Mouse (Mus musculus): ENCODE data around the gene Krt1. TPM values are rescaled to one million over a fixed set of nuclear protein-coding genes. Genes with fewer than 3 reads are reported as not detected.

Krt1 gene
- not detected for total RNA-seq (2021)
- long read RNA-seq, experiment 1 = 0 reads
- long read RNA-seq, experiment 2 = 0 reads

GRCm38 (mm10) chr15:101850694-101851093, at the start of gene Krt1:
TSS of gene Krt1 (minus strand) at chr15:101850794.
- intact Hi-C loops (cut with DNase I; ENCODE audit: low total_unique reads) = no loop called here
- DNase-seq = no peak

- intact Hi-C loops (cut with DNase I; ENCODE audit: low total_unique reads) = no loop called here
- no peak for DNase-seq
These were observed 44.6 kb upstream of the Krt1 start for GRCm38 (mm10) chr15:101895216-101895615.

- no peak for DNase-seq
- intact Hi-C loops (cut with DNase I; ENCODE audit: low total_unique reads) = no loop called here
These were observed 42.2 kb upstream of the Krt1 start, which contains the start of gene Krt76 for GRCm38 (mm10) chr15:101892820-101893219. TSS of gene Krt76 (minus strand) at chr15:101892920.

DNA sequence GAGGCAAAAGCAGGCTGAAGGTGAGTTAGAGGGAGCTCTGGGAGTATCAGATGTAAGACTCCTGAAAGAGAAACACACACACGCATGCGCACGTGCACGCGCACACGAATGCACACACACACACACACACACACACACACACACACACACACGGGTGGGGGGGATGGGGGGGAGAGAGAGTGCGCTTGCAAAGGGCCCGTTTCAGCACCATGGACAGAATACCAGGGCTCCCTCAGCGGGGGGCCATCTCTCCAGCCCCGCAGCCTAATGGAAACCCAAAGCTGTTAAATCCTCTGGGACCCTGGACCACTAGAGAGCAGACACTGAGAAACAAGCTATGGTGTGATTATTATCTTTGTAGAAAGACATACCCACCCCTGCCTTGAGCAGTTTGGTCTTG, 29.2 kb upstream of the Krt1 start:
- no peak for DNase-seq
- intact Hi-C loops (cut with DNase I; ENCODE audit: low total_unique reads) = no loop called here

GRCm38 (mm10) chr15:101878041-101878440, 27.4 kb upstream of the Krt1 start:
- no peak for DNase-seq
- intact Hi-C loops (cut with DNase I; ENCODE audit: low total_unique reads) = no loop called here

DNA sequence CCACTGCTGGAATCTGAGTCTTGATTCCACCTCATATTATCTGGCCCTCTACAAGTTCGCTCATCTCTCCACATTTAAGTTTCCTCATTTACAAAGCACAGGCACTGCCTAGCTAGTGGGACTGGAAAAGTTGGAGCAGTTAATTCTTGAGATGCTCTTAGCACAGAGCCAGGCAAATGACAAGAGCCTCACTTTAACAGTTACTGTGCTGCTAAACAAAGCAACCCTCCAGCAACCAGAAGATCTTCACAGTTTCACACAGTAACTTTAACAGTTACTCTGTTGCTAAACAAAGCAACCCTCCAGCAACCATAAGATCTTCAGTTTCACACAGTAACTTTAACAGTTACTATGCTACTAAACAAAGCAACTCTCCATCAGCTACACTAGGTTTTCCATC, 23.8 kb upstream of the Krt1 start:
- no peak for DNase-seq
- intact Hi-C loops (cut with DNase I; ENCODE audit: low total_unique reads) = no loop called here

- DNase-seq = no peak
- intact Hi-C loops (cut with DNase I; ENCODE audit: low total_unique reads) = no loop called here
These were observed 22.6 kb upstream of the Krt1 start for GRCm38 (mm10) chr15:101873231-101873630.

GRCm38 (mm10) chr15:101869431-101869830, 18.8 kb upstream of the Krt1 start, which contains the start of gene Krt77:
TSS of gene Krt77 (minus strand) at chr15:101869705.
- DNase-seq = no peak
- intact Hi-C loops (cut with DNase I; ENCODE audit: low total_unique reads) = no loop called here

DNA sequence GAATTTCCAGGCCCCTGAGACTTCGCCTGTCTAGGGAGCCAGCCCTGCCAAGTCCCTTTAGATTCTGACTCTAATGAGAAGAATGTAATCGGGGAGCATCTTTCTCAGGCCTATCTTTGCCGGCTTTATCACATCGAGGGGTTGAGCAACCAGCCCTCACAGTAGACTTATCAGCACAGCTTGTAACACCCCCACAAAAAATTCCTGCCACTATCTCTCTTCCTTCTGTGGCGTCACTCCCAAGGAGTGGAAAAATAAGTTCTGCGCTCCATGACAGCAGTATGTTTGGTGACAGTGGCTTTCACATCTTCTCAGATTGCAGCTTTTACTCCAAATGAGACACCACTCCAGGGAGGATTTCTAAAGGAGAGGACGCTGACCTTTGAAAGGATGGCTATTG, 16.2 kb upstream of the Krt1 start:
- intact Hi-C loops (cut with DNase I; ENCODE audit: low total_unique reads) = no loop called here
- no peak for DNase-seq

DNA sequence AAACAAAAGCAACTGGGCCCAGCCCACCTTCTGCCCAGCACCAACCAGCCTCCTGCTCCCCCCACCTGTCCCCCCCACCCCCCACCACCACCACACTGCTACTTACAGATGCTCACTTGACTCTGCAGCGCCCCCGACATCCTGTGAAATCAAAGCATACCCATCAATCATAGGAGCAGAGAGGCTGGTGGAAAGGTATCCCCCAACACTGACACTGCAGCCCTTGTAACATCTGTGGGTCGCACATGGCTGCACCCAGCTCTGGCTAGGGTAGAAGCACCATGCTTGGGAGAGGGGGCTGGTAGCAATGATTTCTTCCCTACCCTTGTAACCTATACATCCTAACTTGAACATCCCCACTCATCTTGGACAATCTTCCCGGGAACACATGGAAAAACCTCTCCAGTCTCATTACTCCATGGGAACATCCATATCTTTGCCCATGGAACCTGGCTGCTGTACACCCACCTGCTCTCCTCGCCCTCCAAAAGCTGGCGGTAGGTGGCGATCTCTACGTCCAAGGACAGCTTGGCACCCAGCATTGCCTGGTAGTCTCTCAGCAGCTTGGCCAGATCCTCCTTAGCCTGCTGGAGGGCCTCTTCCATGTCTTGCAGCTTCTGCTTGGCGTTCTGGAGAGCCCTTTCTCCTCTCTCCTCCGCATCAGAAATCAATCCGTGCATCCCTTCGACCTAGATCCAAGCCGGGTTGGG, 10.0 kb upstream of the Krt1 start:
- intact Hi-C loops (cut with DNase I; ENCODE audit: low total_unique reads) = no loop called here

GRCm38 (mm10) chr15:101859735-101860170, 9.2 kb upstream of the Krt1 start:
- intact Hi-C loops (cut with DNase I; ENCODE audit: low total_unique reads) = no loop called here
- peak; percentile 9 for DNase-seq

More for the DNA sequence above, 10.0 kb upstream of the Krt1 start:
- no peak for DNase-seq

- intact Hi-C loops (cut with DNase I; ENCODE audit: low total_unique reads) = no loop called here
- DNase-seq = no peak
These were observed 8.3 kb upstream of the Krt1 start for GRCm38 (mm10) chr15:101858673-101859425.

DNA sequence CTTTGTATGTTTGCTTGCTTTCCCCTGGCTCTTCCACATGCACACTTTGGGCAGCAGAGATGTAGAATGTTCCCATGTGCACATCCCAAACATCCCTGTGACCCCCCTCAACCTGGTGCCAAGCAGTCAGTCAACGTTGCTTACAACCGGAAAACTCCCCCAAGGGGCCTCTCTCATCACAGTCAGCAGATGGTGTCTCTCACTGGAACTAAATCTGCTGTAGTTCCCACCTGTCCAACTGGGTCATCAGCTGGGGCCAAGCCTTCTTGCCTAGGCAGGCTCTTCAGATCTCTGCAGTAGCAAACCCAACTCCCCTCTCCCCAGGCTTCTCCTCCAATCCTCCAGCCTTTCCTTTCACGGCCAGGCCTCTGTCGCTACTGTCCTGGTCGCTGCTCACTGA, 6.1 kb upstream of the Krt1 start:
- intact Hi-C loops (cut with DNase I; ENCODE audit: low total_unique reads) = no loop called here
- DNase-seq = no peak

GRCm38 (mm10) chr15:101855732-101856131, 5.1 kb upstream of the Krt1 start:
- no peak for DNase-seq
- intact Hi-C loops (cut with DNase I; ENCODE audit: low total_unique reads) = no loop called here

GRCm38 (mm10) chr15:101854294-101854693, 3.7 kb upstream of the Krt1 start:
- DNase-seq = no peak
- intact Hi-C loops (cut with DNase I; ENCODE audit: low total_unique reads) = no loop called here

- intact Hi-C loops (cut with DNase I; ENCODE audit: low total_unique reads) = no loop called here
- no peak for DNase-seq
These were observed 2.0 kb upstream of the Krt1 start for GRCm38 (mm10) chr15:101852571-101852970.

GRCm38 (mm10) chr15:101845971-101846403, 4.6 kb downstream of the Krt1 start:
- no peak for DNase-seq
- intact Hi-C loops (cut with DNase I; ENCODE audit: low total_unique reads) = no loop called here

DNA sequence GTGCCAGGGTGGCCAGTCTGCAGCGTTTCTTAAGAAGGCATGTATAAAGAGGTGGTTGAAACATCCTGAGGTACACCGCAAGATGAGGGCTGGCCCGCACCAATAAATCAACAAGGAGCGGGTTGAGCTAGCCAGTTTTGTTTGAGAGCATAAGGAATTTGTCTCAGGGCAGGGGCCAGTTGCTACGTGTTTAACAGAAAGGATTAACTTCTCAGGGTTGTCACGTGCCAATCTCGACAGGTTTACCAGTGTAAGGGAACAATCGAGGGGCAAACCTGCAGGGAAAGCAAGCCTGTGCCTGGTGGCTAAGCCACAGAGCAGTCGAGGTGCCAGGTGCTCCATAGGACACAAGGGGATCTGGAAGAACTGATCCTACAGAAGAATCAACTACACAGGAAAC, 7.4 kb downstream of the Krt1 start:
- intact Hi-C loops (cut with DNase I; ENCODE audit: low total_unique reads) = no loop called here
- DNase-seq = no peak

DNA sequence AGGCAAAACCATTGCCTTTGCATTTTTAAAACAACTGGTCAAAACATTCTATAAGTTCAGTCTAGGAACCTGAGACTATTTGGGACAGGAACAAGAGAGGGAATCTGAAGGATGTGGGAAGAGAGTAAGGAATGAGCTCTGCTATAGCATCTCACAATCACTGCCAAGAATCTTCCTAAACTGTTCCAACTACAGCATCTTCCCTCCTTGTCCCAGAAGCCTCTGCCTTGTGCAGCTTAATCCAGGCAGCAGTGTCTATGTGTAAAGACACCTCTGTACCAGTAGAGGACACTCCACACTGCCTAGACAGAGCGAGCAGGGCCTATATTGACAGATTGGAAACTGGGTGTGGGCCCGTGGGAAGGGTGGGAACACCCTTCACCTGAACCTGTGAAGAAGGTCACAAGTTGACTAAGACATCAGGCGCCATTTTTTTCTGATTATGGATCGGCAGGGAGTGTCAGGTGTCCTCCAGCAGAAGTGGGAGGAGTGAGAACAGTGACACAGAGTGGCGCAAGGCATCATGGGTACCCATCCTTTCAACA, 15.7 kb downstream of the Krt1 start:
- intact Hi-C loops (cut with DNase I; ENCODE audit: low total_unique reads) = no loop called here
- DNase-seq = no peak

DNA sequence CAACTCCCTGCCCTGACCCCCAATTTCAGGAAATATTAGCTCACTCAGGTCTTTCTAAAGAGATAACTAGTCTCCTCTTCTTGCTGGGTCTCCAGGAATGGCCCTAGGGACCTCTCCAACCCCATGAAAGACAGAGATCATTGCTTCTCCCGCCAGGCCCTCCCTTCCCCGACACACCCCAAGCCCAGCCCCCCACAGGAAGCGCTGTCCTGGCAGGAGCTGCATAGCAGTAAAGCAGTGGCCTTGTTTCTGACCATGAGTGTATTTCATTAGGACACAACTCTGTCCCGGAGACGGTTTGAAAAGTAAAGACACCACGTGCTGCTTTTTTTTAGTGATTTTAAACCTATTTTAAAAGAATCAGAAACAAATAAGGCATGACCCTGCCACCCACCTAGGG, 17.5 kb downstream of the Krt1 start:
- DNase-seq = no peak
- intact Hi-C loops (cut with DNase I; ENCODE audit: low total_unique reads) = no loop called here

DNA sequence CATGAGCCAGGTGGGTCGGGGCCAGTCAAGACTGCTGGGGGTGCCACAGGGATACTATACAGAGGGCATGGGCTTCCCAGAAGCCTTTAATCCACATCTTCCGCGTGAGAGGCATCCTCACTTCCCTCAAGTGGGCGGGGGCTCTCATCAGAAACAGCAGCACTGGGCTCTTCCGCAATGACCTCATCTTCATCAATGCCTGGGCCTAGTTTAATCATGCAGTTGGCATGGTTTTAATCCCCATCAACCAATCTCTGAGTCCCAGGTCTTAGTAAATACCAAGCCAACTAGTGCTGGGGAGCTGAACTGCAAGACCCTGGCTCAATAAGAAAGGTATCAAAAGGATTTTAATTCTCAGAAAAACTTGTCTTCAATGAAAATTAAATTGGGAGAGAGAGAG, 21.2 kb downstream of the Krt1 start:
- intact Hi-C loops (cut with DNase I; ENCODE audit: low total_unique reads) = no loop called here
- DNase-seq = no peak

Measured in gastrocnemius, postnatal 14 days (tissue).